Mouse (Mus musculus) thymus, postnatal 36 days (tissue): ENCODE data around the gene Spata5.

ENCODE experiments used
- DNase-seq, 2 experiments: peaks; one replicate each; pipeline ENCODE4 v3.0.0; 2022; ENCODE audit warnings: mixed read lengths in 2 of 2

Spata5 gene

GRCm38 (mm10) chr3:37421179-37421578 is 1.5 kb downstream of the Spata5 start:
- DNase-seq, result no peak

DNA sequence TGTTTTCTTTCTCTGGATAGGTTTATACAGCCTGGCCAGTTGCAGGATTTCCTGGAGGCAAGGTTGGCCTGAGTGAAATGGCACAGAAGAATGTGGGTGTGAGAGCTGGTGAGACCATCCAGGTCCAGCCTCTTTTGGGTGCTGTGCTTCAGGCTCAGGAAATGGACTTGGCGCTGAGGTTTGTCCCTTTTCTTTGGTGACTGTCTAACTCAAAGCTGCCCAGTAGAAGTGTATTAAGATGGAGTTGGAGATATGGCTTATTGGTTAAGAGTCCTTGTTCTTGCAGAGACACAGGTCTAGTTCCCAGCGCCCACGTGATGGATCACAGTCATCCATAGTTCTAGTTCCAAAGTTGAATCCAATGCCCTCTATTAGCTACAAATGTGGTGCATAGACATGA is 6.4 kb downstream of the Spata5 start:
- DNase-seq, result no peak

DNA sequence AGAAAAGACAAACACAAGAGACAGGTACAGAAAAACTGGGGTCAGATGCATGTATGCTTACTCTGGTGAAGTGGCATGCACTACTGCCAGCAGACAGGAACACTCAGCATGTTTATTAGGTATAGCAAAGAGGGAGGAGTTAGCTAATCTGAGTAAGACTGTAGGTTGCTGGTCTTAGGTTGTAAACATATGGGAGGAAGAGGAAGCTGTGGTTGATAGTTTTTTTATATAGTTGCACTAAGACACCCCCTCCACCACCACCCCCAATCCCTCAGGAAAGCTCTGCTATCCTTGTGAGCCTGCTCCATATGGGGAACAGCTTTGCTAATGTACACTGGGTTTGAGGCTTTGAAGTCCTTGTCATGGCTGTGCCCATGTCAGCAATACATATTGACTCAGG is 10.7 kb downstream of the Spata5 start:
- DNase-seq, result no peak

- no peak for DNase-seq
Observed at GRCm38 (mm10) chr3:37439770-37440169, 20.1 kb downstream of the Spata5 start.

DNA sequence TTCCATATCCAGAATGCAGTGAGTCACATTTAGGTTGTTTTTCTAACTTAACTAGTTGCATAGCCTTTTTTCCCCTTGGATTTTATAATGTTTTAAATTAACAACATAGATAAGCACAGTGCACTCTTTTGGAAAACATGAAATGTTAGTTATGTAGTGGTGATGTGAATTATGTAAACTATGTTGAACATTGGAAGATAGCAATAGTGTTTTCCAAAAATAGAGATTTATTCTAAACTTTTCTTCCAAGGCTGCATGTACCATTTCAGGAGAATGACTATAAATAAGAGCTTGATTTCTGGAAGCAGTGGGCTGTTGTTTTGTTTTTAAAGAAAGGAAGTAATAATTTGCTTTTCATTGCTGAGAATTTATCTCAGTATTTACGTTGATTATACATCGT is 23.7 kb downstream of the Spata5 start:
- no peak for DNase-seq

GRCm38 (mm10) chr3:37455992-37456391 is 36.3 kb downstream of the Spata5 start:
- DNase-seq, result no peak

GRCm38 (mm10) chr3:37468170-37468569 is 48.5 kb downstream of the Spata5 start:
- no peak for DNase-seq

DNA sequence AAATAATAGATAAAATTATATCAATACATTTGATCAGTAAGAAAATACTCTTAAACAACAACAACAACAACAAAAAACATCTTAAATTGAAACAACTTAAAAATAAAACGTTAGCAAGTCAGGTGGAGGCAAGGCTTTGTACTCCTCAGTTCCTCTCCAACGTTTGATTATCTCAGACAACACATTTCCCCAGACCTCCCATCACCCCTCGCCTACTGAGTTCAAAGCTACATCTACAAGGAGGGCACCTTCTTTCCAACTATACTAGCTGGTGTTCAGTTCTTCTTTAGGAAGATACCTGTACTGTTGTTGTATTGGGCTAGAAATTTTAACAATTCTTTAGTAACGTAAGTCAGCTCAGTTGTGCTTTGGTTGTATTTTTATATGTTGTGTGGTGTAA is 49.7 kb downstream of the Spata5 start:
- DNase-seq, result no peak

GRCm38 (mm10) chr3:37470867-37471266 is 51.2 kb downstream of the Spata5 start:
- DNase-seq, result no peak

GRCm38 (mm10) chr3:37472461-37472860 is 52.8 kb downstream of the Spata5 start:
- DNase-seq, result no peak

DNA sequence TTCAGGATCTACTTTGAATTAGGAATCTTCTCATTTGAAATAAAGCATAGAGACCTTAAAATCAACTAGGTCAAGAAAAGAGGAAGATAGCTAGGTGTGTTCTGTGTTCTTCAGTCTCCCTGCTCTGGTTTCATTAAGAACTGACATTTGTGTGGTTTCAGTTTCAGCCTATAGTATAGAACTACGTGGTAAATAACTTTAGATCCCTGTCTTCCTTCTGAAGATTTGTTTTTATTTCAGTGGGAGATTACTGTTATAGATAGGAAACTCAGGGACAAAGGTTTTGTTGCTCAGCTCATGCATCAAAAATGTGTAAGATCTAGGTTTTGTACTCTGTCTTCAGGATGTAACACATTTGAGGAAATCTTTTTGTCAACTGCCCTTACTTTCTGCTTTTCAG is 56.8 kb downstream of the Spata5 start:
- no peak for DNase-seq

- no peak for DNase-seq
Observed at GRCm38 (mm10) chr3:37477438-37478188, 57.9 kb downstream of the Spata5 start.

DNA sequence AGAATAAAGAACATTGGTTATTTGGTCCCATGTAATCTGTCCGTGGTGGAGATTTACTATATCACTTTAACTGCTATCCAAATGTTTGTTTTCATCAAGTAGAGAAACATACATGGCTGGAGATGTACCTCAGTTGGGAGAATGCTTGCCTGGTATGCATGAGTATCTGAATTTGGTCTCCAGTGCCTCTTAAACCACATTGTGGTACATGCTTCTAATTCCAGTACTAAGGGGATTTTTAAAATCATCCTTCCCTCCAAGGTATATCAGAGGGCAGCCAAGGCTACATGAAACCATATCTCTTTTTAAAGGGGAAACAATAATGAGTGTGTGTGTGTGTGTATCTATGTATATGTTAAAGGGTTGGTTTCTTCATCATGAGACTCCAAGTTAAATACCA is 60.1 kb downstream of the Spata5 start:
- no peak for DNase-seq

- no peak for DNase-seq
Observed at GRCm38 (mm10) chr3:37481295-37481694, 61.6 kb downstream of the Spata5 start.

DNA sequence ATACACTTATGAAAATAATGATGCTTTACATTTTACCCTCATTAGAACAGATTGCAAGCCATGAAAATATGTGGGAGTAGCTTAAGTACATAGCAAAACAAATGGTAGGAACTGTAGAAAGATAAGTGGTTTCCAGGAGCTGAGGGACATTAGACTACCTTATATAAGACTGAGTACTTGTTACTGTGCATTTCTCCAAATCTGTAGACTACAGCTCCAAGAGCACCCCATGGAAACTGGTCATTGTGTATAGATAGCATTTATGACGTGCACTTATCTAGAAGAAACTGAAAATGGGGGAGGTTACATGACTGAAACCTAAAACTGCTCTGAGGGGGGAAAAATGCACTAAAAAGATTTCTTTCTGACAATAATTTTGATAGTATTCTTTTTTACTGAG is 63.0 kb downstream of the Spata5 start:
- DNase-seq, result no peak

DNA sequence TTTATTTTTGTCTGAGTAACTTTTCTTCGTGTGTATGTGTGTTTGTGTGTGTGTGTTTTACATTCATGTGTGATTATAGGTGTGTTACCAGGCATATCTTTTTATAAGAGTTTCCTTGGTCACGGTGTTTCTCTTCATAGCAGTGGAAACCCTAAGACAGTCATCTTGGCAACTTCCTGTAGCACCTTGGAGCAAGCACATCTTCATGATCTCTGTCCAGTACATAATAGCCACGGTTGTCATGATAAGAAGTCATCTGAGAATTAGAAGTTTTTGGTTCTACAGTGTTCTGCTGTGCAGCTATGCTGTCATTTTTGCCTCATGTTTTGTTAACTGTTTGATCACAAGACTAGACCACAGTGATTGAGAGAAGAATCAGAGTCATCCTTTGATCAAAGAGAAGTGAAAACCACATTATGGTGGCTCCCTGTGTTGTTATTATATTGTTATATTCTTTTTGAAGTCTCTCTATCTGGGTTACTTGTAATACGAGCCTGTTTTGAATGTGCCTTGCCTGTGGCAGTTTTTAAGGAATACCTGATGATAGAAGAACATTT is 64.1 kb downstream of the Spata5 start:
- DNase-seq, result no peak

DNA sequence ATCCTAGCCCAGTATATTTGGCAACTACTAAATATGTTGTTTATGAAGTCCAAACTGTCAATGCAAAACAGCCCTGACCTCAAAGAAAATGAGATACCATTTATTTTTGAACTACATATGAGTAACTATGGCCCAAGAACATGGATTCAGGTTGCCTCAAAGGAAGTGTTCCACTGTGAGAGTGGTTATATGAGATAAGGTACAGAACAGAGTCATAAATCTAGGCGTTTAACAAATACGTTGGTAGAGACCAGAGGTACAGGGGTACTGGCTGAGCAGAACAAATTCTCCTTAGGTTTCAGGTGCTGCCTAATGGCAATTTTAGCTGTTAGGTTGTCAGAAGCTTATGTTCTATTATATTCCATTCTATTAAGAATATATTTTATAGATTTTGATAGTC is 67.9 kb downstream of the Spata5 start:
- DNase-seq, result no peak

- no peak for DNase-seq
Observed at GRCm38 (mm10) chr3:37488173-37488572, 68.5 kb downstream of the Spata5 start.

DNA sequence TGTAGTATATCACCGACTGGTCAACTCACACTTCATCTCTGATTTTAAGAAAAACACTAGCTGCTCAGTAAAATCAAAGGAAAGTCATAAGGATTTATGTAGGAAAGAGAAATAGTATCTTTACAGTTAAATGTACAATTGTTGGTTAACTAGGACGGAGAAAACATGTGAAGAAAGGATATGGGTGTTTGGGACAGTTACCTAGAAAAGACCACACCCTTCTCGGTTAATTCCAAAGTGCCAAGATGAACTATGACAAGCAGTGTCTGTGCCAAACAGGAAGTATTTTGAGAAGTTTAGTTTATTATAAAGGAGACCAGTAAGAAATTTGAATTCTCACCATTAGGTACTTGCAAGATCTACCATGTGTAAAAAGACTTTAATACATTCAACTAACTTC is 70.3 kb downstream of the Spata5 start:
- no peak for DNase-seq

GRCm38 (mm10) chr3:37500939-37501338 is 81.2 kb downstream of the Spata5 start:
- no peak for DNase-seq

- DNase-seq, result no peak
Observed at GRCm38 (mm10) chr3:37502552-37502951, 82.9 kb downstream of the Spata5 start.

- DNase-seq, result no peak
Observed at GRCm38 (mm10) chr3:37503846-37504245, 84.2 kb downstream of the Spata5 start.

- no peak for DNase-seq
Observed at GRCm38 (mm10) chr3:37510055-37511032, 90.6 kb downstream of the Spata5 start.

DNA sequence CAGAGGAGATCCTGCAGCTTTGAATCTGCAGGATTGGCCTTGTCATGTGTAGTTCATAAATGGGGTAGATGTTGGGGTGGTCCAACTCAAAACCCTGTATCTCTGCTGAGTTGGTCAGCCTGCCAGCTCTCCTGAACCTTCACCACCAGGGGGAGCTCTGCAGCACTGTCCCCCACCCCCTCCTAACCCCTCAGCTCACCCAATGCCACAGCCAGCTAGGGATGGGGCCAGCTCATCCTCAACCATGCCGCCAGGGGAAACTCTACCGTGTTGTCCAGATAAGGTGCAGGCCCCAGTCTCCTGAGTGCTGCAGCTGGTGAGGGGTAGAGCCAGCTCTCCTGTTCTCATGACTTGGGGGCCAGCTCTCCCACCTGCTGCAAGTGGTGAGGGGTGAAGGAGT is 95.8 kb downstream of the Spata5 start:
- peak; percentile 55 to 65 for DNase-seq
